ENCODE assay signal across 21 mouse cellular contexts in the genomic region with DNA sequence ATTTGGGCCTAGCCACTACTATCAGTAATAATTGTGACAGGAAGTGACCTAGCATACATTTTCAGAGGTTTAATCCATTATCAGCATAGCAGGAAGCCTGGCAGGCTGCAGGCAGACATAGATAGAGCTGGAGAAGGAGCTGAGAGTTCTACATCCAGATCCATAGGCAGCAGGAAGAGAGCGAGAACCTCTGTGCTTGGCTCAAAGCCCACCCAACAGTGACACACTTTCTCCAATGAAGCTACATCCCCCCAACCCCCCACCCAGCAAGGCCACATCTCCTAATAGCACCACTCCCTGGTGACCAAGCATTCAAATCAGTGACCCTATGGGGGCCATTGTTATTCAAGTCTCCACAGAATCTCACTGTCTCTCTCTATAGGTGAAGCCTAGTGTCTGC.
DNase-seq lines count a peak whose midpoint lies in the region; ATAC-seq and TF ChIP-seq lines count a peak whose summit lies in the region.
"Had no signal": no experiment of that assay in that cellular context is flagged by ENCODE, and none has a peak within 500 bp of the region (broad histone marks: within the 10 kb centered on the region; RNA-seq: fewer than 3 reads in every experiment).

No protein-coding gene starts in this region.

- no peaks in the 10 kb centered on the region for H3K9me3 ChIP-seq in heart, embryonic 15.5 days (replicated peaks)
- H3K9me3 ChIP-seq in liver, embryonic 14.5 days (ENCODE audit: control insufficient read depth, low read length) = no peaks in the 10 kb centered on the region
- peaks cover 25% of the 10 kb centered on the region for H3K9me3 ChIP-seq in E14TG2a.4 (ENCODE audit: low read length)
- H3K9me3 ChIP-seq: limb, embryonic 15.5 days; midbrain, embryonic 15.5 days had no signal

- no peak for DNase-seq in heart, adult 18-20 months
- no peak for DNase-seq in liver, embryonic 14.5 days (ENCODE audit: low read depth in 3 of 3, low spot score in 3 of 3)
- DNase-seq in liver (no peak), ES-CJ7 (ENCODE audit: low read depth, low spot score) (peak; percentile 88)
- no peak for DNase-seq in gastrocnemius, postnatal 36 days
- DNase-seq in right cerebral cortex, postnatal 14 days = no peak
- DNase-seq: adrenal gland, postnatal 14 days; cerebellum, adult 18-20 months; gastrocnemius, adult 2 months; heart, postnatal 10 days; kidney, adult 2 months; spleen, adult 18-20 months; thymus, adult 18-20 months had no signal

- ATAC-seq in heart, embryonic 15.5 days (replicated peaks; ENCODE audit: insufficient number of reproducible peaks, insufficient read depth, low FRiP score, low read depth) = peak; percentile 70
- 0 out of 2 replicates have a peak, but pooled peaks have one; percentile 33 for ATAC-seq in liver, embryonic 14.5 days (ENCODE audit: insufficient read depth)
- ATAC-seq: activated CD4-positive, CD25-positive, alpha-beta regulatory T cell, adult 4 months; CD4-positive, CD25-positive, alpha-beta regulatory T cell, adult 4 months; hindbrain, postnatal 0 days; midbrain, embryonic 15.5 days had no signal

- intact Hi-C loops in gastrocnemius, postnatal 36 days (cut with DNase I) = no loop called here

- H3K9ac ChIP-seq in heart, embryonic 15.5 days = no peak overlapping the region
- no peak overlapping the region for H3K9ac ChIP-seq in liver, embryonic 14.5 days (replicated peaks)
- H3K9ac ChIP-seq: limb, embryonic 15.5 days; midbrain, embryonic 15.5 days had no signal

- no peaks in the 10 kb centered on the region for H3K36me3 ChIP-seq in heart, embryonic 15.5 days
- no peaks in the 10 kb centered on the region for H3K36me3 ChIP-seq in liver, embryonic 14.5 days (replicated peaks; ENCODE audit: control insufficient read depth, insufficient read depth, low read depth)
- peaks cover 4% of the 10 kb centered on the region for H3K36me3 ChIP-seq in E14TG2a.4 (ENCODE audit: insufficient read depth, low read length)
- H3K36me3 ChIP-seq: limb, embryonic 15.5 days; midbrain, embryonic 15.5 days had no signal

- H3K27ac ChIP-seq in heart, embryonic 15.5 days = peak overlapping the region; percentile 67
- no peak overlapping the region for H3K27ac ChIP-seq in liver, embryonic 14.5 days
- H3K27ac ChIP-seq: gastrocnemius, adult 2 months; hindbrain, postnatal 0 days; limb, embryonic 15.5 days; midbrain, embryonic 15.5 days had no signal

- 73% methylated on average over 1 of the region's 1 CpGs for WGBS in heart, embryonic 15.5 days
- WGBS in liver, embryonic 14.5 days (ENCODE audit: insufficient replicate concordance) = 69% methylated on average over 1 of the region's 1 CpGs

- peaks cover 14% of the 10 kb centered on the region for H3K4me1 ChIP-seq in heart, embryonic 15.5 days (replicated peaks)
- H3K4me1 ChIP-seq in liver, embryonic 14.5 days (replicated peaks; ENCODE audit: control insufficient read depth in 2 of 2, insufficient read depth in 2 of 2, low read length in 1 of 2) = no peaks in the 10 kb centered on the region
- H3K4me1 ChIP-seq in E14TG2a.4 (replicated peaks; ENCODE audit: low read depth, low read length) = peaks cover 47% of the 10 kb centered on the region
- H3K4me1 ChIP-seq: limb, embryonic 15.5 days had no signal

- TF ChIP-seq EP300 in liver, embryonic 14.5 days (IDR thresholded peaks at IDR 0.05; ENCODE audit: low read depth) = no peak

- H3K4me2 ChIP-seq in heart, embryonic 15.5 days = no peak overlapping the region
- no peak overlapping the region for H3K4me2 ChIP-seq in liver, embryonic 14.5 days (ENCODE audit: low read depth)
- H3K4me2 ChIP-seq: limb, embryonic 15.5 days; midbrain, embryonic 15.5 days had no signal

- TF ChIP-seq CTCF in liver, embryonic 14.5 days (IDR thresholded peaks at IDR 0.05; ENCODE audit: low read depth) = no peak
- no peak for TF ChIP-seq CTCF in E14TG2a.4 (conservative IDR thresholded peaks at IDR 0.05; ENCODE audit: low read length)

- H3K27me3 ChIP-seq in heart, embryonic 15.5 days = no peaks in the 10 kb centered on the region
- no peaks in the 10 kb centered on the region for H3K27me3 ChIP-seq in liver, embryonic 14.5 days (ENCODE audit: control insufficient read depth, insufficient read depth, low read length)
- no peaks in the 10 kb centered on the region for H3K27me3 ChIP-seq in E14TG2a.4 (ENCODE audit: insufficient read depth, low read length)
- H3K27me3 ChIP-seq: limb, embryonic 15.5 days; midbrain, embryonic 15.5 days had no signal

- H3K4me3 ChIP-seq in heart, embryonic 15.5 days = no peak overlapping the region
- no peak overlapping the region for H3K4me3 ChIP-seq in liver, embryonic 14.5 days (ENCODE audit: insufficient read depth in 1 of 2, low read depth in 2 of 2, low read length in 2 of 2)
- H3K4me3 ChIP-seq in E14TG2a.4 (replicated peaks; ENCODE audit: low read length) = peak overlapping the region; percentile 56
- H3K4me3 ChIP-seq: erythroblast, embryonic 14.5 days; gastrocnemius, adult 2 months; limb, embryonic 15.5 days; midbrain, embryonic 15.5 days had no signal
